Mouse (Mus musculus): ENCODE data around the gene Myb. TPM values are rescaled to one million over a fixed set of nuclear protein-coding genes. Genes with fewer than 3 reads are reported as not detected.

The Myb gene
- polyA plus RNA-seq, 1 experiment from 2014 or later, result 4.0 TPM

DNA sequence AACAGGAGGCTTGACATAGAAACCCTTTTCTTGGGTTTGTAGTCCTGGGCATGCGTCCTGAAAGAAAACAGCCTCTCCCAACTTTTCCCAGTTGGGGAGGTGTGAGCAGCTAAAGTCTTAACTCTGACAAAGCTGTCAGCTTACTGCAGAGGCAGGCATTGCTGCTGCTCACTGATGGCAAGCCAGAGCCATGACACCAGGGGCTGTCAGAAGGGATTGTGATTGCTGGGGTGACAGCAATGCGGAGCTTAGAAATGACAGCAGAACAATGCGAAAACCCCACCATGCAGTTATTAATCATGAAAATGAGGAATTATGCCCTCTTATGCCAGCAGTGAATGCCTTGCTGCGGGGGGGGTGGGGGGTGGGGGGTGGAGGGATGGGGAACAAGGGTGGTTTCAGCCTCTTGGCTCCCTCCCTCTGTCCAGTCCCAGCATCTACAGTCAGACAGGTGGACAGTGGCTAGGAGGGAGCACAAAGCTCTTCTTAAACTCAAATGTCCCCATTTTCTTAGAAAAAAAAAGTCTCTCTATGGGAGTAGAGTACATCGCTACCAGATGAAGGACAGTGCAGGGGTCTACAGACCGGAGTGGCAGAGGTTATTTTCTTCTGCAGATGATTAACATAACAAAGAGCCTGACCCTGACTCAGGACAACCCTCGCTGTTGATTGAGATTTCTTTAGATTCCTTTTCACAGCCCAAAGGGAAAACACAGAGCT is 51.3 kb downstream of the Myb start:
- Histone ChIP-seq H3K27me3 (ENCODE audit: insufficient read depth, low read length) (no peaks in the 10 kb centered on the region), H3K9me3 (ENCODE audit: low read length) (0 out of 2 replicates have a peak, but pooled peaks cover 6% of the 10 kb centered on the region), H3K36me3 (ENCODE audit: insufficient read depth, low read length) (no peaks in the 10 kb centered on the region), H3K9ac (replicated peaks; ENCODE audit: low read length) (no peak overlapping the region), H3K27ac (ENCODE audit: low read length) (no peak overlapping the region), H3K4me3 (ENCODE audit: low read length) (no peak overlapping the region), H3K4me1 (ENCODE audit: insufficient read depth, low read length) (no peaks in the 10 kb centered on the region), H3K4me2 (replicated peaks; ENCODE audit: low read depth, low read length) (no peak overlapping the region)
- ATAC-seq (ENCODE audit: low FRiP score, low TSS enrichment), result 0 out of 2 replicates have a peak, but pooled peaks have one; percentile 35
- 43% methylated on average over 7 of the region's 7 CpGs for WGBS

DNA sequence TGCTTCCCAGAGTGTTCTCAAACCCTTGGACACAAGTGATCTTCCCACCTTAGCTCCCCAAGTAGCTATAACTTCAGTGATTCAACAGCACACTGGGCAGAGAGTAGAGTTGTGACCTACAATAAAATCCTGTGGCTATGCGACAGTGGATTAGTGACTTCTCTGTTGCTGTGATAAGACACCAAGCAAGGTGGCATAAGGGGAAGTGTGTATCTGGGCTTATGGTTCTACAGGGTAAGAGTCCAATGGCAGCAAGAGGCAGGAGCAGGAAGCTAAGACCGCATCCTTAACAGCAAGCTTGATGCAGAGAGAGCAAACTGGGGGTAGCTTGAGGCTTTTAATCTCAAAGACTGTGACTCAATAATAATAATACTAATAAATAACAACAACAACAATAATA is 52.0 kb downstream of the Myb start:
- no peak overlapping the region for H3K9ac ChIP-seq (replicated peaks; ENCODE audit: low read length)
- 98% methylated on average over 2 of the region's 2 CpGs for WGBS
- H3K27ac ChIP-seq (ENCODE audit: low read length), result no peak overlapping the region
- ATAC-seq (ENCODE audit: low FRiP score, low TSS enrichment), result no peak
- no peak overlapping the region for H3K4me2 ChIP-seq (replicated peaks; ENCODE audit: low read depth, low read length)
- H3K27me3 ChIP-seq (ENCODE audit: insufficient read depth, low read length), result no peaks in the 10 kb centered on the region
- no peaks in the 10 kb centered on the region for H3K4me1 ChIP-seq (ENCODE audit: insufficient read depth, low read length)
- no peaks in the 10 kb centered on the region for H3K36me3 ChIP-seq (ENCODE audit: insufficient read depth, low read length)
- H3K9me3 ChIP-seq (ENCODE audit: low read length), result 0 out of 2 replicates have a peak, but pooled peaks cover 6% of the 10 kb centered on the region
- no peak overlapping the region for H3K4me3 ChIP-seq (ENCODE audit: low read length)

GRCm38 (mm10) chr10:21108182-21108581 is 52.6 kb downstream of the Myb start:
- no peaks in the 10 kb centered on the region for H3K4me1 ChIP-seq (ENCODE audit: insufficient read depth, low read length)
- no peak for ATAC-seq (ENCODE audit: low FRiP score, low TSS enrichment)
- no peak overlapping the region for H3K9ac ChIP-seq (replicated peaks; ENCODE audit: low read length)
- H3K9me3 ChIP-seq (ENCODE audit: low read length), result 0 out of 2 replicates have a peak, but pooled peaks cover 6% of the 10 kb centered on the region
- H3K27ac ChIP-seq (ENCODE audit: low read length), result no peak overlapping the region
- H3K4me3 ChIP-seq (ENCODE audit: low read length), result no peak overlapping the region
- 88% methylated on average over 5 of the region's 5 CpGs for WGBS
- no peaks in the 10 kb centered on the region for H3K36me3 ChIP-seq (ENCODE audit: insufficient read depth, low read length)
- H3K27me3 ChIP-seq (ENCODE audit: insufficient read depth, low read length), result no peaks in the 10 kb centered on the region
- no peak overlapping the region for H3K4me2 ChIP-seq (replicated peaks; ENCODE audit: low read depth, low read length)

- H3K9me3 ChIP-seq (ENCODE audit: low read length), result 0 out of 2 replicates have a peak, but pooled peaks cover 6% of the 10 kb centered on the region
- H3K27ac ChIP-seq (ENCODE audit: low read length), result no peak overlapping the region
- no peak overlapping the region for H3K9ac ChIP-seq (replicated peaks; ENCODE audit: low read length)
- no peaks in the 10 kb centered on the region; the same call in 1 of the 2 replicates for H3K4me1 ChIP-seq (ENCODE audit: insufficient read depth, low read length)
- no peak overlapping the region for H3K4me2 ChIP-seq (replicated peaks; ENCODE audit: low read depth, low read length)
- WGBS, result 76% methylated on average over 2 of the region's 2 CpGs
- no peak for ATAC-seq (ENCODE audit: low FRiP score, low TSS enrichment)
- H3K27me3 ChIP-seq (ENCODE audit: insufficient read depth, low read length), result no peaks in the 10 kb centered on the region
- no peaks in the 10 kb centered on the region for H3K36me3 ChIP-seq (ENCODE audit: insufficient read depth, low read length)
- H3K4me3 ChIP-seq (ENCODE audit: low read length), result no peak overlapping the region
Measured at GRCm38 (mm10) chr10:21105206-21105605, 55.6 kb downstream of the Myb start.

DNA sequence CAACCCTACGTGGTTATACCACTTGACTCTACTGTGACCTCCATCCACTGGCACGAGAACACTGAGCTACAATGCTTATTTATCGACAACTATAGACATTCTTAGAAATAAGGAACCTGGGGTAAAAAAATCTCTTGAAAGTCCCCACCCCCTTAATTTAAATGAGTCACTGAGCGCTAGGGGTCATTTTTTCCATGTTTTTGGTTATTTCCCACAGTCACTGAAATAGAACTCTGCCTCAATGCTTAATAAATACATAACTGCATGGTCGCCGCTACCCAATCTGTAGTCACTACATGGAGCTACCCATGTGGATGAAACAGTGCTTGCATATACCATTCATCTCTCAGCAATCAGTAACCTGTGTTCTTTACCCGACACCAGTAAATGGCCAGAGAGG is 58.1 kb downstream of the Myb start:
- 0 out of 2 replicates have a peak, but pooled peaks cover 6% of the 10 kb centered on the region for H3K9me3 ChIP-seq (ENCODE audit: low read length)
- H3K27me3 ChIP-seq (ENCODE audit: insufficient read depth, low read length), result no peaks in the 10 kb centered on the region
- no peak overlapping the region for H3K4me2 ChIP-seq (replicated peaks; ENCODE audit: low read depth, low read length)
- H3K4me1 ChIP-seq (ENCODE audit: insufficient read depth, low read length), result no peaks in the 10 kb centered on the region; the same call in 1 of the 2 replicates
- H3K36me3 ChIP-seq (ENCODE audit: insufficient read depth, low read length), result no peaks in the 10 kb centered on the region
- no peak overlapping the region for H3K9ac ChIP-seq (replicated peaks; ENCODE audit: low read length)
- ATAC-seq (ENCODE audit: low FRiP score, low TSS enrichment), result no peak
- no peak overlapping the region for H3K4me3 ChIP-seq (ENCODE audit: low read length)
- 79% methylated on average over 7 of the region's 7 CpGs for WGBS
- H3K27ac ChIP-seq (ENCODE audit: low read length), result no peak overlapping the region

- H3K36me3 ChIP-seq (ENCODE audit: insufficient read depth, low read length), result no peaks in the 10 kb centered on the region
- H3K27ac ChIP-seq (ENCODE audit: low read length), result no peak overlapping the region
- H3K9ac ChIP-seq (replicated peaks; ENCODE audit: low read length), result no peak overlapping the region
- no peaks in the 10 kb centered on the region for H3K27me3 ChIP-seq (ENCODE audit: insufficient read depth, low read length)
- H3K4me2 ChIP-seq (replicated peaks; ENCODE audit: low read depth, low read length), result no peak overlapping the region
- H3K4me1 ChIP-seq (ENCODE audit: insufficient read depth, low read length), result no peaks in the 10 kb centered on the region; the same call in 1 of the 2 replicates
- 0 out of 2 replicates have a peak, but pooled peaks cover 2% of the 10 kb centered on the region for H3K9me3 ChIP-seq (ENCODE audit: low read length)
- no peak for ATAC-seq (ENCODE audit: low FRiP score, low TSS enrichment)
- no peak overlapping the region for H3K4me3 ChIP-seq (ENCODE audit: low read length)
- WGBS, result 33% methylated on average over 4 of the region's 4 CpGs
Measured at GRCm38 (mm10) chr10:21101948-21102347, 58.8 kb downstream of the Myb start.

DNA sequence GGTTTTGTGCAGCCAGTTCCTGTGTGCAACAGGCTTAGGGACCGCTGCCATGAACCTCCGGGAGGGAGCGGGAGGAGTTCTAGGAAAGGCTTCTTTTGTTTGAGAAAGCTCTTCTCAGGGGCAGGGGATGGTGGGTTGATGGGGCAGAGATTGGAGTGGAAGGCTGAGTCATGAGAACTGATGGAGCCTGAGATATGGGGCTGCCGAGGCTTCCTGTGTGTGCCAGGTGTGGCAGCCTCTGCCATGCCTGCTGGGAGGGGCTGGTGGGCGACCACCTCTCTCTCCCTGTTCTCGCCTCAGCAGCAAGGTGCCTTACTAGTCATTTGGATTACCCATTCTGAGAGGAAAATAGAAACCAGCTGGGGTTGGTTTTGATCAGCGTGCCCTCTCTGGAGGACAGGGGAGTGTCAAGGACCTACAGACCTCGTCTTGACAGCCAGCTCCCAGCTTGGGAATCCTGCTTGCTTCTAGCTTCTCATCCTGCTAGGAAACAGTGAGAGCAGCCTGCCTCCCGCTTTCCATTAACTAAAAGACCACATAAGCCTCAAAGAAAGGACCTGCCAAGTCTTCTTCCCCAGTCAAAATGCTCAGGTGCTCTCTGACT is 60.0 kb downstream of the Myb start:
- WGBS, result 49% methylated on average over 9 of the region's 9 CpGs
- Histone ChIP-seq H3K4me1 (ENCODE audit: insufficient read depth, low read length) (no peaks in the 10 kb centered on the region; the same call in 1 of the 2 replicates), H3K27ac (ENCODE audit: low read length) (no peak overlapping the region), H3K4me2 (replicated peaks; ENCODE audit: low read depth, low read length) (no peak overlapping the region), H3K27me3 (ENCODE audit: insufficient read depth, low read length) (no peaks in the 10 kb centered on the region), H3K4me3 (ENCODE audit: low read length) (no peak overlapping the region), H3K9ac (replicated peaks; ENCODE audit: low read length) (no peak overlapping the region), H3K9me3 (ENCODE audit: low read length) (no peaks in the 10 kb centered on the region), H3K36me3 (ENCODE audit: insufficient read depth, low read length) (no peaks in the 10 kb centered on the region)
- no peak for ATAC-seq (ENCODE audit: low FRiP score, low TSS enrichment)

- WGBS, result 79% methylated on average over 7 of the region's 7 CpGs
- H3K27me3 ChIP-seq (ENCODE audit: insufficient read depth, low read length), result no peaks in the 10 kb centered on the region
- no peak overlapping the region for H3K9ac ChIP-seq (replicated peaks; ENCODE audit: low read length)
- H3K27ac ChIP-seq (ENCODE audit: low read length), result no peak overlapping the region
- H3K4me2 ChIP-seq (replicated peaks; ENCODE audit: low read depth, low read length), result no peak overlapping the region
- no peaks in the 10 kb centered on the region for H3K36me3 ChIP-seq (ENCODE audit: insufficient read depth, low read length)
- no peaks in the 10 kb centered on the region for H3K9me3 ChIP-seq (ENCODE audit: low read length)
- H3K4me3 ChIP-seq (ENCODE audit: low read length), result no peak overlapping the region
- no peaks in the 10 kb centered on the region; the same call in 1 of the 2 replicates for H3K4me1 ChIP-seq (ENCODE audit: insufficient read depth, low read length)
- ATAC-seq (ENCODE audit: low FRiP score, low TSS enrichment), result no peak
Measured at GRCm38 (mm10) chr10:21099515-21099914, 61.3 kb downstream of the Myb start.

DNA sequence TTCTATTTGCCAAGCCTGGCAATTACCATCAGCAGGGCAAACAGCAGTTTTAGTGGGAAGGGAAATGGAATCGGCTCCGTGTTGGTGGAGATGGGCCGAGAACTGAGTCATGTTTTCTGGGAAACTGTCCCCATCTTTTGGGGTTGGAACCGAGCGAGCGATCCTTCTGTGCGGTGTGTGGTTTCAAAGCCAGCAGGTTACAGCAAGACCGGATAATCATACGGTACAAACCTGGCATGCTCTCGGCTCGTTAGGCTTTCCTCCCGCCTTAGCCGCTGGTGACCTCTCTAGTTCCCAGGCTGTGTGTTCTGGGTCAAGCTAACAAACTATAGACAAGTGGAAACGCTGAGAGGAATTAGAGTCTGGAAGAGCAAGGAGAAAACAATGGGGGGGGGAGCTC is 65.2 kb downstream of the Myb start:
- Histone ChIP-seq H3K27me3 (ENCODE audit: insufficient read depth, low read length) (no peaks in the 10 kb centered on the region), H3K27ac (ENCODE audit: low read length) (no peak overlapping the region), H3K4me1 (ENCODE audit: insufficient read depth, low read length) (peaks cover 18% of the 10 kb centered on the region), H3K36me3 (ENCODE audit: insufficient read depth, low read length) (no peaks in the 10 kb centered on the region), H3K9me3 (ENCODE audit: low read length) (no peaks in the 10 kb centered on the region), H3K9ac (replicated peaks; ENCODE audit: low read length) (no peak overlapping the region), H3K4me2 (replicated peaks; ENCODE audit: low read depth, low read length) (no peak overlapping the region), H3K4me3 (ENCODE audit: low read length) (no peak overlapping the region)
- no peak for ATAC-seq (ENCODE audit: low FRiP score, low TSS enrichment)
- 87% methylated on average over 14 of the region's 14 CpGs for WGBS

DNA sequence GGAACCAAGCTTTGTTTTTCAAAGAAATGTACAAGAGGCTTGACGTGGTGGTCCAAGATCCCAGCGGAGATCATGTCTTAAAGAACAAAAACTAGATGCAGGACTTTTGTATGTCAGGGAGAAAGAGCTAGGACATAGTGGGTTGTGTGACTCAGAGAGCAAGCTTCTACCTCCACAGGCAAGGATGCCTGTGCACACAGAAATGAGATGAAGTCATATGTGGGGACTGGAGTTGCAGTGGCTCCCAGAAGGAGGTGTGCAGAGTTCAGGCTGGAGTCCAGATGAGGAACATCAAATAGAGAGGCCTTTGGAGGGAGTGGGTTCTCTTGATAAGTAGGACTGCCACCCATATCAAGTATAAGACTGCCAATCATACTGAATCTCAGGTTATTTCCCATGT is 65.9 kb downstream of the Myb start:
- Histone ChIP-seq H3K4me3 (ENCODE audit: low read length) (no peak overlapping the region), H3K27ac (ENCODE audit: low read length) (no peak overlapping the region), H3K27me3 (ENCODE audit: insufficient read depth, low read length) (no peaks in the 10 kb centered on the region), H3K9me3 (ENCODE audit: low read length) (no peaks in the 10 kb centered on the region), H3K4me1 (ENCODE audit: insufficient read depth, low read length) (peaks cover 18% of the 10 kb centered on the region), H3K36me3 (ENCODE audit: insufficient read depth, low read length) (no peaks in the 10 kb centered on the region), H3K4me2 (replicated peaks; ENCODE audit: low read depth, low read length) (no peak overlapping the region), H3K9ac (replicated peaks; ENCODE audit: low read length) (no peak overlapping the region)
- WGBS, result 86% methylated on average over 2 of the region's 2 CpGs
- no peak for ATAC-seq (ENCODE audit: low FRiP score, low TSS enrichment)
